Mouse (Mus musculus) heart, postnatal 10 days (tissue): Measurements from ENCODE around the gene Ercc1. TPM values are rescaled to one million over a fixed set of nuclear protein-coding genes. Genes with fewer than 3 reads are reported as not detected.

Experiments
- DNase-seq, 2 experiments: peaks; one replicate each; pipeline ENCODE4 v3.0.0; 2021
- intact Hi-C: fragments of 180-260 bp; cut with DNase I; formaldehyde crosslinking; loops from one replicate; pipeline ENCODE4 v1.15.1; 2025
- total RNA-seq, 2 experiments: library from RNA; stranded (reverse); gene quantifications; 2 replicates each; pipeline ENCODE4 v1.2.3; 2021

The Ercc1 gene
- 10 to 100 TPM; 40.1 to 43.2 TPM for total RNA-seq

DNA sequence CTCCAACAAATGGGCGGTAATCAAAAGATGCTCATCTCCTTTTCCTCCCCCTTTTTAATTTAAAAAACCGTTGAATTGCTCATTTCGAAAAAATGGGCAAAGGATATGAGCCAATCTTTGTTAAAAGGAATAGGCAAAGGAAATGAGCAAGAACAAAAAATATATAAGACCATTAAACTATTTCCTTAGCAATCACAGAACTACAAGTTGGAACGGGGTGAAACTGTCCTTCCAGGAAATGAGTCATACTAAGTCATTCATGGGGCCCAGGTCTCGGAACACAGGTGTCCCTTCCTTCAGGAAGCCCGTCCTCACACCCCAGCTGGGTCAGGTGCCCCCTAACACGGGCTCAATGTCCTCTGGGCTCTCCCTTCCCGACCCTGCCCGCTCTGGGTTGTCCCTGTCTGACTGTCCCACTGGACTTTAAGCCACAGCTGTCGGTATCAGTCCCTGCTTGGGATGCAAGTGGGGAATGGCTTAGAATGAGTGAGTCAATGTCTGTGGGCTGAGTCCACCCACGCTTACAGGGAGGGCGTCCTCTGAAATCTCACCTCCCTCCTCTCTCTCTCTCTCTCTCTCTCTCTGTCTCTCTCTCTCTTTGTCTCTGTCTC lies at the start of gene Ercc1:
Gene Ercc1, plus strand, starts transcription at position 542 of the 611 bp plus-strand sequence.
- intact Hi-C loops: loop anchor here (5.0 kb wide), 2 partner anchors 107 to 167 kb away; partner anchors contain the start of gene Eml2
- no peak for DNase-seq

DNA sequence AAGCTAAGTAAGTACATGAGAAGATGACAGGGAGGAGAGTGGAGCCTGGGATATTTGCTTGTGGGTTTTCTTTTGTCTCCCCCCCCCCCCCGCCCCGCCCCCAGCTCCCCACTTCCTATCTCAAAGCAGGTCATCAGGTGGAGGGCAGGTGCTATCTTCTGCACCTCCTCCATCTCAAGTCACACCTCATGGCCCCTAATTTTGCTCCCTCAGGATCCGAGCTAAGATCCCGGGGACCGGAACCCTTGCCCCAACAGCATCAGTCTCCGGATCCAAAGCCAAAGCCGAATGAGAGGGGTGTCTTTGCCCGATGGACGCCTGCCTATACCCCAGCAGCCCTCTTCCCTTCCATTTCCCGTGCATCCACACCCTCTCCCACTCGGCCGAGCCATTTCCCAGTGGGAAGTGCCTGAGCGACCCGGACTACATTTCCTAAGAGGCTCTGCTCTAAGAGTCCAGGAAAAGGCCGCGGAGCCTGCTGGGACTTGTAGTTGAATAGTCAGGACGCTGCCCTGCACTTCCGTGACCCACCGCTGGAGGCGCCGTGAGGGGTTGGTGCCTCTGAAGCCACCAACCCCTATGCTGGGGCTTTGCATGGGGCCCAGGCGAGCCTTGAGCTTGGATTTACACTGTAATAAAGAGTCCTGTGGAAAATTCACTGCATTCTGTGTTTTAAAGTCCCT lies 48.9 kb upstream of the Ercc1 start:
- peak; percentile 97 to 100 for DNase-seq
- intact Hi-C loops: loop anchor here (5.0 kb wide), 1 partner anchor 118 kb away; the partner anchor contains the start of gene Eml2

- DNase-seq: no peak
- intact Hi-C loops: loop anchor here (5.0 kb wide), 1 partner anchor 120 kb away; the partner anchor contains the start of gene Eml2
Observed at GRCm38 (mm10) chr7:19297034-19297433, 47.5 kb upstream of the Ercc1 start.

- intact Hi-C loops: loop anchor here (5.0 kb wide), 1 partner anchor 120 kb away; the partner anchor contains the start of gene Eml2
- DNase-seq: no peak
Observed at GRCm38 (mm10) chr7:19297794-19298193, 46.8 kb upstream of the Ercc1 start.

DNA sequence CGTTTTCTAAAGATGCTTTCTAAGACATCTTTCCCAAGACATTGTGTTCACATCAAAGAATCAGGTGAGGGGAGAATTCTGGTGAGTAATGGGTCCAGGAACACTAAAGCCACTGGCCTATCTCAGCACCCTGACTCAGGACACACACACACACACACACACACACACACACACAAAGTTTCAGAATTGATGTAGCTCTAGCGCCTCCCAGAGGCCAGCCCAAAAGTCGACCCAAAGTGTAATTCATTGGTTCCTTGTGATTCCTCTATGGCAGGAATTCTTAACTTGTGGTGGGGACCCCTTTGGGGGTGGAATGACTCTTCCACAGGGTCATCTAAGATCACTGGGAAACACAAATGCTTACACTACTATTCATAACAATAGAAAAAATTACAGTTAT lies 45.4 kb upstream of the Ercc1 start:
- peak; percentile 45 to 74 for DNase-seq
- intact Hi-C loops: loop anchor here (5.0 kb wide), 1 partner anchor 122 kb away; the partner anchor contains the start of gene Eml2

- DNase-seq: peak; percentile 87 to 91
- intact Hi-C loops: loop anchor here (1.0 kb wide), 2 partner anchors 15 to 43 kb away; no protein-coding TSS in a partner anchor
Observed at GRCm38 (mm10) chr7:19300501-19301421, 43.8 kb upstream of the Ercc1 start.

- intact Hi-C loops: no loop called here
- no peak for DNase-seq
Observed at GRCm38 (mm10) chr7:19301461-19302263, 42.9 kb upstream of the Ercc1 start.

GRCm38 (mm10) chr7:19302264-19303045 lies 42.1 kb upstream of the Ercc1 start:
- intact Hi-C loops: no loop called here

DNA sequence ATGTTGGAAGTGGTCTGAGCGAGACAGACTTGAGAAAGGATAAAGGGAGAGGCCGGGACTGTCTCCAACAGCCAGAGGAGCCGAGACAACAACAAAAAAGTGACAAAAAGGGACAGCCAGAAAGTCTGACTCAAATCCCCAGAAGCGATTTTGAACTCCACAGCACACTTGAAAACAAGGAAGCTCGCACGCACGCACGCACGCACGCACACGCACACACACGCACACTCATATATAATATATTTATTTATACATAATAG lies 41.6 kb upstream of the Ercc1 start:
- no peak for DNase-seq
- intact Hi-C loops: no loop called here

More at GRCm38 (mm10) chr7:19302264-19303045, 42.1 kb upstream of the Ercc1 start:
- no peak for DNase-seq

DNA sequence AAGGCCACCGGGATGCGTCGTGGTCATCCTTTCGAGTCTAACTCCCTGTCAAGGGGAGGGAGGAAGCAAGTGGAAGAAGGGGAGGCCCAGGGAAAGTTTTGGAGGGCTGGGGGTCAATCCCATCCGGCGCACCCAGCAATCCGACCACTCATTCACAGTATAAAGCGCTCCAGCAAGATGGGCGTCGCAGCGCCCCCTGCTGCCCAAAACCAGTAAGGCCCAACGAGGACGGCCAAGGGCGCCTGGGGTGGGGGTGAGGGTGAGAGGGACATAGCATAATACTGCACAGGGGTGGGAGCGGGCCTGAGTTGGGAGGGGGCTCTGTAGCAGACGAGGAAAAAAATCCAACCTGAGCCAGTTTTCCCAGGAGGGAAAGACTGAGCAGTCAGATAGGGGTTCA lies 40.8 kb upstream of the Ercc1 start:
- DNase-seq: peak; percentile 83 to 91
- intact Hi-C loops: no loop called here

- no peak for DNase-seq
- intact Hi-C loops: no loop called here
Observed at GRCm38 (mm10) chr7:19304501-19305412, 39.8 kb upstream of the Ercc1 start.

DNA sequence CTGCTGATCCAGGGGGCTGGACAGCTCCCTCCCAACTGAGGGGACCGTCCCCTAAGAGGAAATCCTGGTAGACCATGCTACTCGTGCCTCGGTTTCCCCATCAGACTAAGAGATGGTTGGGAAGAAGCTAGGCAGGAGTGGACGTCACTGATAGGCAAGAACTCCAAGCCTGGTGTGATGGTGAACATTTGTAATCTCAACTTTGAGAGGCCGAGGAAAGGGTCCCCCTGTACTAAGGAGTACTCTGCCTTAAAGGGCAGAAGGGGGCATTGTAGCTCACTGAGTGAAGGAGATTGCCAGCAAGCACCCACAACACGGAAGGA lies 39.2 kb upstream of the Ercc1 start:
- DNase-seq: no peak
- intact Hi-C loops: no loop called here

DNA sequence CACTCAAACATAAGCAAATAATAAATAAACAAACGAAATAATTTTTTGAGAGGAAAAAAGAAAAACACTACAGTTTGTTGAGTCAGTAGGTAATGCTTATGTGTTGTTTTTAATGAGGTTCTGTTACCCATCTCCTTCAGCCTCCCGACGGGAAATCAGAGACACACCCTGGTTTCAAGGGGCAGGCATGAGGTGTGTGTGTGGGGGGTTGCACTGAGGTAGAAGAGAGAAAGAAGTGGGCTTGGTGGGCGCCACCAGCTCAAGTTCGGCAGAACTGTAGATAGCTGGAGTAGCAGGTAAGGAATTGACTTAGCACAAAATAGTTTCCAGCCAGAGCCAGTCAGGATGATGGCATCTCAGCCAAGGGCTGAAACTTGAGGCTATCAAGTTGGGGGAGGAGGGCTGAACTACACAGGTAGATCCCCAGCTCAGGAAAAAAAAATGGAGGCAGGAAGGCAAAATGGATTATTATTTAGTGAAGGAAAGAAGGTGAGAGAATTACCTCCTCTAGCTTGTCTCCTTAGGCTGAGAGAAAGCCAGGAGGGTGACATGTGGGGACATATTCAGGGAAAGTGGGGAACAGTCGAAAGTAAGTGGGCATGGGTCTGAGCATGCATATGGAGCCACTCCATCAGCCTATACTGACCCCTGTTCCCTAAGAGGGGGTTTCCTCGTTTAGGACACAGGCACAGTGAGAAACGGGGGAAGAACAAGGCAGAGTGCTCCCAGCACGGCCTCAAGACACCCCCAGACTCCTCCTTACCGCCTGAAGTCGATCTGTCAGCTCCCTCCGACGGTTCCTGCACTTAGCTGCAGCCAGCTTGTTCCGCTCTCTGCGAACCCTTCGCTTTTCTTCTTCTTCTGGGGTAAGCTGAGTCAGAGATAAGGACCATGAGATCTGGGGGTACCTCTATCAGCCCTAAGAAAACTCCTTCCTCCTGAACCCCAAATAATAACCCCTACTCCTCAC lies 38.5 kb upstream of the Ercc1 start:
- no peak for DNase-seq
- intact Hi-C loops: no loop called here

- DNase-seq: no peak
Observed at GRCm38 (mm10) chr7:19306819-19307738, 37.5 kb upstream of the Ercc1 start.

GRCm38 (mm10) chr7:19307739-19308453 lies 36.7 kb upstream of the Ercc1 start:
- intact Hi-C loops: no loop called here
- DNase-seq: peak; percentile 80 to 86

More at GRCm38 (mm10) chr7:19306819-19307738, 37.5 kb upstream of the Ercc1 start:
- intact Hi-C loops: no loop called here
